Mouse (Mus musculus): Measurements from ENCODE around the gene Rdh12. TPM values are rescaled to one million over a fixed set of nuclear protein-coding genes. Genes with fewer than 3 reads are reported as not detected.

Gene Rdh12
- polyA plus RNA-seq, 1 experiment from 2014 or later = 1.0 TPM

DNA sequence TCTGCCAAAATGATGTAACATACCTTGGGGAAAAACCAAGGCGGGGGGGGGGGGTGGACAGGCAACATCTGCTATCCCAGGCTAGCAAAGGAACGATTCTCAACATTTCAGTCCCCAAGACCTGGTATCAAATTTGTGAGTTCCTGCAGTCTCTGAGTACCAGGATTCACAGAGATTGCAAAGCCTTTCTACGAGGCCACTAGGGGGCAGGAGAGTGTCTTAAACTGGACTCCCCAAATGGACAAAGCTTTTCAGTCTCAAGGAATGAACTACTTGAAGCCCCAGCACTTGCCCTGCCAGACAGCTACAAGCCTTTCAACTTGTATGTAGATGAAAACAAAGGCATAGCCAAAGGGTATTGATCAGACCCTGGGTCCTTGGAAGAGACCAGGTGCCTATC, 15.3 kb upstream of the Rdh12 start:
- WGBS = 8% methylated on average over 3 of the region's 3 CpGs
- Histone ChIP-seq H3K36me3 (replicated peaks) (peaks cover 2% of the 10 kb centered on the region), H3K27ac (replicated peaks) (peak overlapping the region; percentile 31; the same call in 1 of the 2 replicates), H3K4me1 (peaks cover 17% of the 10 kb centered on the region), H3K4me3 (no peak overlapping the region), H3K27me3 (replicated peaks; ENCODE audit: low read depth, poor library complexity, severe bottlenecking) (no peaks in the 10 kb centered on the region), H3K9me3 (no peaks in the 10 kb centered on the region)
- peak; percentile 76 for DNase-seq (ENCODE audit: low spot score)

DNA sequence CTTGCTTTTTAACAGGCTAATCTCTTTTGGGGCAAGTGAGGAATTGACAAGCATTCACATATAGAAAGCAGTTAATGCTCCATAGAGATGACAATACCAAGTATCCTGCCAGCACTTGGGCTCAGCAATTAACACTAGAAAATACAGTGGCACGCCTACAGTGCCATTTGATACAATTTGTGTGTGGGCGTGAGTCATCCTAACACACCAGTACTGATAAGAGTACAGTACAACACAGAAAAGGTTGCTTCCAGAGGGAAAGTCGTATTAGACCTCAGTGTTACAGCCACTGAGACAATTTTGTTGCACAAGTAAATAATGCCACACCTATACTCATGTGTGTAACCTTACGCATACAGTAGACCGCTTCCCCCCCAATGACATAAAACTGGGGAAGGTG, 11.6 kb upstream of the Rdh12 start:
- Histone ChIP-seq H3K4me3 (no peak overlapping the region), H3K36me3 (replicated peaks) (no peaks in the 10 kb centered on the region), H3K4me1 (0 out of 2 replicates have a peak, but pooled peaks cover under 1% of the 10 kb centered on the region), H3K9me3 (no peaks in the 10 kb centered on the region), H3K27ac (replicated peaks) (no peak overlapping the region), H3K27me3 (replicated peaks; ENCODE audit: low read depth, poor library complexity, severe bottlenecking) (no peaks in the 10 kb centered on the region)
- WGBS = 87% methylated on average over 5 of the region's 5 CpGs
- no peak for DNase-seq (ENCODE audit: low spot score)

DNA sequence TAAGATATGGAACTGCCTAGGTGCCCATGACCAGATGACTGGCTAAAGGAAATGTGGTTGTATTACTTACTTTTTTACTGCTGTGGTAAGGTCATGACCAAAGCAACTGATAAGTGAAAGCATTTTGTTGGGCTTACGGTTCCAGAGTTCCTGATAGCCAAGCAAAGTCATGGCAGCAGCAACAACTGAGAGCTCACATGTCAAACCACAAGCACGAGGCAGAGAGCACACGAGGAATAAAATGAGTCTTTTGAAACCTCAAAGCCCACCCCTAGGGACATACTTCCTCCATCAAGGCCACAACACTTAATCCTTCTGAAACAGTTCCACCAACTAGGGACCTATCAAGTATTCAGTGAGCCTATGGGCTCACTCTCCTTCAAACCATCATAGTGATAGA, 6.8 kb upstream of the Rdh12 start:
- 85% methylated on average over 3 of the region's 3 CpGs for WGBS
- Histone ChIP-seq H3K36me3 (replicated peaks) (no peaks in the 10 kb centered on the region), H3K27ac (replicated peaks) (no peak overlapping the region), H3K4me3 (no peak overlapping the region), H3K4me1 (no peaks in the 10 kb centered on the region), H3K9me3 (no peaks in the 10 kb centered on the region), H3K27me3 (replicated peaks; ENCODE audit: low read depth, poor library complexity, severe bottlenecking) (no peaks in the 10 kb centered on the region)
- no peak for DNase-seq (ENCODE audit: low spot score)

DNA sequence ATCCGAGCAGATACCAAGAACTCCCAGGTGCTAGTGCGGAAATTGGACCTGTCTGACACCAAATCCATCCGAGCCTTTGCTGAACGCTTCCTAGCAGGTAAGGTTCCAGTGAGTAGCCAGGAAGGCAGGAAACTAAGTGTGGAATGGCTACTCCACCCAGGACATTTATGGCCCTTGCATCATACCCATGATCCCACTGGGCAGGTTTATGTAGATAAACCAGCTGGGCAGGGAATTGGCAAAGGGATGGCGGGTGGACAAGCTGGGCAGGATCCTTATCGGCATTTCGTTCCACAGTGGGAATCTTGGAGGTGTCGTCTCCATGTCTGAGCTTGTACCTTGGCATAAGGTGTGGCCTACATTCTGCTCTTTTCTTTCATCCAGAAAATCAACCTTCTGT, 2.7 kb downstream of the Rdh12 start:
- no peaks in the 10 kb centered on the region for H3K27me3 ChIP-seq (replicated peaks; ENCODE audit: low read depth, poor library complexity, severe bottlenecking)
- H3K9me3 ChIP-seq = no peaks in the 10 kb centered on the region
- no peak for DNase-seq (ENCODE audit: low spot score)
- no peak overlapping the region for H3K27ac ChIP-seq (replicated peaks)
- no peaks in the 10 kb centered on the region for H3K36me3 ChIP-seq (replicated peaks)
- H3K4me1 ChIP-seq = peaks cover 9% of the 10 kb centered on the region
- 90% methylated on average over 8 of the region's 8 CpGs for WGBS
- H3K4me3 ChIP-seq = no peak overlapping the region

DNA sequence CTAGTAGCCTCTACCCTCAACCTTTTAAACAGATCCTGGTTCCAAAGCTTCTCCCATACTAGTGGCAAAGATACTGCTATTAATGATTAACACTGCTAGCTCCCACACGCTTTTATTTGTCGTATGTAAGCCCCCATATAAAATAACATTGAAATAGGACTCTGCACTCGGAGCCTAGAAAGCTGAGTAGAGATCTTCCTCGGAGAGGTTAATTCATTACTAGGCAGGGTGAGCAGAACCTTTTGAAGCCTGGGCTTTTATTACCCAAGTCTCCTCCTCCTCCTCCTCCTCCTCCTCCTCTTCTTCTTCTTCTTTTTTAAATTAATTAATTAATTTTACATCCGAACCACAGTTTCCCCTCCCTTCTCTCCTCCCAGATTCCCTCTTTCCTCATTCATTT, 8.8 kb downstream of the Rdh12 start:
- no peaks in the 10 kb centered on the region for H3K4me1 ChIP-seq
- DNase-seq (ENCODE audit: low spot score) = no peak
- no peak overlapping the region for H3K27ac ChIP-seq (replicated peaks)
- no peaks in the 10 kb centered on the region for H3K36me3 ChIP-seq (replicated peaks)
- no peak overlapping the region for H3K4me3 ChIP-seq
- no peaks in the 10 kb centered on the region for H3K9me3 ChIP-seq
- H3K27me3 ChIP-seq (replicated peaks; ENCODE audit: low read depth, poor library complexity, severe bottlenecking) = no peaks in the 10 kb centered on the region
- 74% methylated on average over 5 of the region's 5 CpGs for WGBS

DNA sequence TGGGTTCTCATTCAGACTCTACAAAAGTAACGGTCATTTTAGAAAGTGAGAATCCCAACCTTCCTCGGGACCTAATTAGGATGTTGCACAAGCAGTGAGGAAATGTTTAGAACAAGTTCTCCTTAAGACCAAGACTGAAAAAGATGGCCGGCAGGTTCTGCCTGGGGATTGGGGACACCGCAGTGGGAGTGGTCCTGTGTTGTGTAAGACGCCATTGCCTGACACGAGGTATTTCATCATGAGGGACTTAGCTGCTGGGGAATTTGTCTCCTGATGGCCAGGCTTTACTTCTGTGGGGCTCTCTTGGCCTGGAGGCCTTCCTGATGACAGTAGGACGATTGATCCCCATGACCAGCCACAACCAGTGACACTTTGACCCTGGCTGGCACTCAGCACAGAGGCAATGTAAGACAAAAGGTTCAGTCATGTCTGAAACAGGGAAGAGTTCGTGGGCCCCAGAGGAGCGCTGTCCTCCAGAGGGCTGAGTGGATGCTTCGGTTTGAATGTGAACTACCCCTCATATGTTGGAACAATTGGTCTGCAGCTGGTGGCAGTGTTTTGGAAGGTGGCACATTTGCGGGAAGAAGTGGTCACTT, 26.9 kb downstream of the Rdh12 start:
- 64% methylated on average over 11 of the region's 11 CpGs for WGBS
- Histone ChIP-seq H3K9me3 (no peaks in the 10 kb centered on the region), H3K36me3 (replicated peaks) (peaks cover 69% of the 10 kb centered on the region), H3K4me1 (peaks cover 3% of the 10 kb centered on the region; the same call in 1 of the 2 replicates), H3K27me3 (replicated peaks; ENCODE audit: low read depth, poor library complexity, severe bottlenecking) (no peaks in the 10 kb centered on the region), H3K27ac (replicated peaks) (no peak overlapping the region), H3K4me3 (no peak overlapping the region)
- DNase-seq (ENCODE audit: low spot score) = no peak

DNA sequence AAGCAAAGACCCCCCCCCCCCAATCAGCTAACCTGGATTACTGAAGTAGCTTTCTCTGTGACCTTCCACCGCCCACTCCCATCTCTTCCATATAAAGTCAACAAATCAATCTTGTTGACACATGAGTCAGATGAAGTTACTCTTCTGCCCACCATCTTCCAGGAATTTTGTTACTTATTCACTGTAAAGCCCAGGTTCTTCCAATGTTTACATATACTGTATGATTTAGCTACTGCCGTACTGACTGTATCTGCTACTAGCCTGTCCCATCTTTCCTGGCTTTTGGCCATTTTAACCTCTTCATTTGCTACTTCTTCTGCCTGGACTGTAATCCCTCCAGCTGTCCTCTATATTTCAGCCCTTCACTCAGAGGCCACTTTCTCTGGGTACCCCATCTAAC, 33.3 kb downstream of the Rdh12 start:
- H3K36me3 ChIP-seq (replicated peaks) = peaks cover 100% of the 10 kb centered on the region
- H3K9me3 ChIP-seq = no peaks in the 10 kb centered on the region
- DNase-seq (ENCODE audit: low spot score) = no peak

DNA sequence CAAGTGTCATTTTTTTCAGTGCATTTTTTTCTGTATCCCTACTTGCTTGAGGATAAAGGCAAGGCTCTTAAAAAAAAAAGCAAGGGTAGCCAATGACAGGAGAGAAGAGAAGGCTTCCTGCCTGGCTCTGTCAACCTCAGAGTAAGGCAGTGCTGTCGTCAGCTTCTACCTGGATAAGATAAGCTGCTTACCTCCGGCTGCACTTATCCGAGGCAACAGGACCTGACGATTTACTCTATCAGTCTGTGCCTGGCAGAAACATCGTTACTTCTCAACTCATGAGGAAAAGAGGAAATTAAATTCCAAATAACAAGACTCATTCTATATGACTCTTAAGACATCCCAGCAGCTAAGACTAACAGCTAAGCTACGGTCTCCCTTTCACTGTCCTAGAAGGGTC, 34.2 kb downstream of the Rdh12 start:
- no peak for DNase-seq (ENCODE audit: low spot score)

More for the DNA sequence above, 33.3 kb downstream of the Rdh12 start:
- WGBS = 96% methylated on average over 2 of the region's 2 CpGs
- Histone ChIP-seq H3K27ac (replicated peaks) (no peak overlapping the region), H3K4me3 (no peak overlapping the region), H3K27me3 (replicated peaks; ENCODE audit: low read depth, poor library complexity, severe bottlenecking) (no peaks in the 10 kb centered on the region), H3K4me1 (no peaks in the 10 kb centered on the region)

DNA sequence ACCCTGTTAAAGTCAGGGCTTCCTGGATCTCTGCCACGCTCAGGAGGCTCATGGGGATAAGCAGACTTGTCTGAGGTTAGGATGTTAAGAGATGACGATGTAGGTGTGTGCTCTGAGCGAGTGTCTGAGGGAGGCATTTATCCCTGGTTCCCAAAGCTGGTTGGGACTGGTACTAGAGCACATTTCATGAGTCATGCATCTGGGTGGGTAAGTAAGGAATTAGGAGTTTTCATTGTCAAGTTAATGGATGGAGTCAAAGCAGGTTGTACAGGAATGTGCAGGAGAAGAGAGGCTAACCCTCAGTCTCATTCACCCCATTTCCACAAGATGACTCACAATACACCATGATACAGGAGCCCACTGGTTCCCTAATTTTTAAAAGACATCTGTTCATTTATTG, 39.4 kb downstream of the Rdh12 start:
- Histone ChIP-seq H3K27ac (replicated peaks) (no peak overlapping the region), H3K36me3 (replicated peaks) (peaks cover 100% of the 10 kb centered on the region), H3K27me3 (replicated peaks; ENCODE audit: low read depth, poor library complexity, severe bottlenecking) (no peaks in the 10 kb centered on the region), H3K4me1 (no peaks in the 10 kb centered on the region), H3K4me3 (no peak overlapping the region), H3K9me3 (no peaks in the 10 kb centered on the region)
- WGBS = 85% methylated on average over 3 of the region's 3 CpGs
- no peak for DNase-seq (ENCODE audit: low spot score)

More for the DNA sequence above, 34.2 kb downstream of the Rdh12 start:
- no peaks in the 10 kb centered on the region for H3K4me1 ChIP-seq
- 89% methylated on average over 6 of the region's 6 CpGs for WGBS
- no peak overlapping the region for H3K27ac ChIP-seq (replicated peaks)
- H3K36me3 ChIP-seq (replicated peaks) = peaks cover 100% of the 10 kb centered on the region
- no peaks in the 10 kb centered on the region for H3K27me3 ChIP-seq (replicated peaks; ENCODE audit: low read depth, poor library complexity, severe bottlenecking)
- no peaks in the 10 kb centered on the region for H3K9me3 ChIP-seq
- no peak overlapping the region for H3K4me3 ChIP-seq

DNA sequence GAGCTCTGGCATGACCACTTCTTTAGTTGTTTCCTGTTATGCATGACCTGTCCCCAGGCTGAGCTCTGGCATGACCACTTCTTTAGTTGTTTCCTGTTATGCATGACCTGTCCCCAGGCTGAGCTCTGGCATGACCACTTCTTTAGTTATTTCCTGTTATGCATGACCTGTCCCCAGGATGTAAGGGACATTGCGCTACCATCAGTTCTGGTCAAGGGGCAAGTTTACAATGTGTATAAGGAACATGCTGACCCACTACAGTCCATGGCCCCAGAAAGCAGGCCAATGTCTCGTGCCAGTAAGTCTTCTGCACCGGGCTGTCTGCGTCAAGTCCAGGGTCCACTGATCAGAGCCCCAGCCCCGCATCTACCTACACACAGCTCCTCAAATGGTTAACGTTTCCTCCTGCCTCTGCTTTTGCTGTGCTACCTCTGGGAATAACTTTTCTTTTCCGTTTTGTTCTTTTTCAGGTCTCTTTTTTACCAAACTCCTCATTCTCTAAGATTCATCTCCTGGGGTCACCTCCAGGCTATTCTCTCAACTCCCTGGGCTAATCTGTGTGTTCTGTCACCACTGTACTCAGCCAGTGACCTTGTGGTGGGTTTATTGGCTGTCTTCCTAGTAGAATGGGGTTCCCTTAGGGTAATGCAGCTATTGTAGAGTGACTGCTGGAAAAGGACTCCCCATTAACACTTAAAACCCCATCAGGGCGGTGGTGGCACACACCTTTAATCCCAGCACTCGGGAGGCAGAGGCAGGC, 44.8 kb downstream of the Rdh12 start:
- WGBS = 87% methylated on average over 9 of the region's 9 CpGs
- no peaks in the 10 kb centered on the region for H3K27me3 ChIP-seq (replicated peaks; ENCODE audit: low read depth, poor library complexity, severe bottlenecking)
- no peak for DNase-seq (ENCODE audit: low spot score)
- H3K36me3 ChIP-seq (replicated peaks) = peaks cover 92% of the 10 kb centered on the region
- H3K27ac ChIP-seq (replicated peaks) = no peak overlapping the region
- H3K4me1 ChIP-seq = no peaks in the 10 kb centered on the region
- H3K4me3 ChIP-seq = no peak overlapping the region
- no peaks in the 10 kb centered on the region for H3K9me3 ChIP-seq

DNA sequence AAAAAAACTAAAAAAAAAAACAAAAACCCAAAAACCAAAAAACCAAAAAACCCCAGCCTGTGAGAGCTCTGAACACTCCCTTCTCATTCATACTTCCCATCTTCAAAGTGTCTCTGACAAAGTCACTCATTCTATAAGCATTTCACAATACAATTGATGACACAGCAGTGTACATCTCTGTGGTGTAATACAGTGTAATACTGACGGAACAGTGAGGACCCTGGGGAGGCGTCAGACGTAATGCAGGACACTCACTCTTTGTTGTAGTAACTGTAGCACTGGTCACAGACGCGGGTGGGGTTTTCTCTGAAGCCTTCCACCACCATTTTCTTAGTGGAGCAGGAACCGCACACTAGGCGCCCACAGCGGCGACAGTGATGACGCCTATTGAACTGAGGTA, 46.3 kb downstream of the Rdh12 start:
- no peaks in the 10 kb centered on the region for H3K27me3 ChIP-seq (replicated peaks; ENCODE audit: low read depth, poor library complexity, severe bottlenecking)
- H3K36me3 ChIP-seq (replicated peaks) = peaks cover 90% of the 10 kb centered on the region

DNA sequence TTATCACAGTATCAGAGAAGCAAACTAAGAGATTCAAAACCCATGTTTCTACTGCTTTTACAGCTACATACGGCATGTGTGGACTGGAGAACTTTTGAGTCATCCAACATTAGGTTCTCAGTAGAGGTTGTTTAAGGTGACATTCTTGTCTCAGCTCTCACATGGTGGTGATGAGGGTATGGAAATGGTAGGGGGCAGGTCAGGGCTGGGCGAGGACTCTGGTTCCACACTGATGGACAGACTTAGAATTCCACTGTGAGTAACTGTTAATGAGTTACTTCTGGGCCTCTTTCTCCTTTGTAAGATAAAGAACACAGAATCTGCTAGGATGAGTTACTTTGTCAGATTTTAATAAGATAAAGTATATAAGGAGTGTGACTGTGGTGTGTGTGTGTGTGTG, 51.4 kb downstream of the Rdh12 start:
- H3K9me3 ChIP-seq = no peaks in the 10 kb centered on the region
- no peak overlapping the region for H3K27ac ChIP-seq (replicated peaks)
- H3K4me1 ChIP-seq = no peaks in the 10 kb centered on the region
- no peak overlapping the region for H3K4me3 ChIP-seq
- H3K36me3 ChIP-seq (replicated peaks) = peaks cover 87% of the 10 kb centered on the region
- WGBS = 94% methylated on average over 2 of the region's 2 CpGs
- no peaks in the 10 kb centered on the region for H3K27me3 ChIP-seq (replicated peaks; ENCODE audit: low read depth, poor library complexity, severe bottlenecking)
- DNase-seq (ENCODE audit: low spot score) = no peak

More for the DNA sequence above, 46.3 kb downstream of the Rdh12 start:
- Histone ChIP-seq H3K27ac (replicated peaks) (no peak overlapping the region), H3K4me3 (no peak overlapping the region), H3K9me3 (no peaks in the 10 kb centered on the region), H3K4me1 (no peaks in the 10 kb centered on the region)
- no peak for DNase-seq (ENCODE audit: low spot score)
- 95% methylated on average over 10 of the region's 10 CpGs for WGBS

DNA sequence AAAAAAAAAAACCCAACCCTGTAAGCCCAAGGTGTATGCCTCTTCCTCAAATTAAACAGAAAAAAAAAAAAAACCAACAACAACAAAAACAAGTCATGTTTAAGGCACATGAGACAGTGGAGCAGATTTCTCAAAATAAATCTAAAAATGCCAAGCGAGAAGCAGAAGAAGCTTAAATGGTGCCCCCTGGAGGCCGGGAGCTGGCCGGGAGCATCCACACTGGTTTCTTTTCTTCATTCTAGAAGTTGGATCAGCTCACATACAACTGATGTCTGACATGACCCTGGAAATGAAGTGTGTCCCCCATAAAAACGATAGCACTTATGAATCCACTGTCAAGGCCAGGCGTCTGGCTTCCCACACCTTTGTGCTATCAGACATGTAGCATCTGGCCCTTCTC, 52.3 kb downstream of the Rdh12 start:
- no peaks in the 10 kb centered on the region for H3K27me3 ChIP-seq (replicated peaks; ENCODE audit: low read depth, poor library complexity, severe bottlenecking)
- H3K27ac ChIP-seq (replicated peaks) = no peak overlapping the region
- H3K4me1 ChIP-seq = no peaks in the 10 kb centered on the region
- peak; percentile 57 for DNase-seq (ENCODE audit: low spot score)
- H3K9me3 ChIP-seq = no peaks in the 10 kb centered on the region
- peaks cover 90% of the 10 kb centered on the region for H3K36me3 ChIP-seq (replicated peaks)
- WGBS = 55% methylated on average over 5 of the region's 5 CpGs
- no peak overlapping the region for H3K4me3 ChIP-seq
